Mouse (Mus musculus) heart, postnatal 14 days (tissue): ENCODE results near the gene Hpd. TPM values are rescaled to one million over a fixed set of nuclear protein-coding genes. Genes with fewer than 3 reads are reported as not detected.
A peak's percentile ranks its signal among the peaks of the same experiment; 100 is the strongest.

Experiments used
- DNase-seq, 2 experiments: peaks; one replicate each; pipeline ENCODE4 v3.0.0; 2021 to 2022
- intact Hi-C: fragments of 180-260 bp; cut with DNase I; formaldehyde crosslinking; loops from one replicate; pipeline ENCODE4 v1.15.1; 2025
- total RNA-seq, 2 experiments: library from RNA; stranded (reverse); gene quantifications; 2 replicates each; pipeline ENCODE4 v1.2.3; 2021

Gene Hpd
- total RNA-seq, 2 experiments from 2014 or later = 0.41 TPM; not detected in 1

DNA sequence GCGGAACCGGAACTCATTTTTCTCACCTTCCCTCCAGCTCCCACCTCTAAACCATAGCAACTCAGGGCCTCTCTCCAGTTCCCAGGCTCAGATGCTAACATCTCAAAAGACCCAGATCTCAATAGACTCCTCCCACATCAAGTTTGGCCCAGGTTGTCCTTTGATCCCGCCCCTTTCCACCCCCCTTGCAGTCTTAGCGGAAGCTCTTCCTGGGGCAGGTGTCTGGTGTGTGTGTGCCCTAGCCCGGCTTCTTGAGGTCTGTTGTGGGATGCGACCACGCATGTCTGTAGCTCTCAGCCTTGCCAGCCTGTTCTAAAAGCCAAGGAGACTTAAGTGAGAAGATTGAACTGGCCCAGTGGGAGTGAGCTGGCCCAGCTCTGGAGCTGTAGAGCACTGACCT is 31.9 kb downstream of the Hpd start:
- intact Hi-C loops = no loop called here
- DNase-seq = no peak

DNA sequence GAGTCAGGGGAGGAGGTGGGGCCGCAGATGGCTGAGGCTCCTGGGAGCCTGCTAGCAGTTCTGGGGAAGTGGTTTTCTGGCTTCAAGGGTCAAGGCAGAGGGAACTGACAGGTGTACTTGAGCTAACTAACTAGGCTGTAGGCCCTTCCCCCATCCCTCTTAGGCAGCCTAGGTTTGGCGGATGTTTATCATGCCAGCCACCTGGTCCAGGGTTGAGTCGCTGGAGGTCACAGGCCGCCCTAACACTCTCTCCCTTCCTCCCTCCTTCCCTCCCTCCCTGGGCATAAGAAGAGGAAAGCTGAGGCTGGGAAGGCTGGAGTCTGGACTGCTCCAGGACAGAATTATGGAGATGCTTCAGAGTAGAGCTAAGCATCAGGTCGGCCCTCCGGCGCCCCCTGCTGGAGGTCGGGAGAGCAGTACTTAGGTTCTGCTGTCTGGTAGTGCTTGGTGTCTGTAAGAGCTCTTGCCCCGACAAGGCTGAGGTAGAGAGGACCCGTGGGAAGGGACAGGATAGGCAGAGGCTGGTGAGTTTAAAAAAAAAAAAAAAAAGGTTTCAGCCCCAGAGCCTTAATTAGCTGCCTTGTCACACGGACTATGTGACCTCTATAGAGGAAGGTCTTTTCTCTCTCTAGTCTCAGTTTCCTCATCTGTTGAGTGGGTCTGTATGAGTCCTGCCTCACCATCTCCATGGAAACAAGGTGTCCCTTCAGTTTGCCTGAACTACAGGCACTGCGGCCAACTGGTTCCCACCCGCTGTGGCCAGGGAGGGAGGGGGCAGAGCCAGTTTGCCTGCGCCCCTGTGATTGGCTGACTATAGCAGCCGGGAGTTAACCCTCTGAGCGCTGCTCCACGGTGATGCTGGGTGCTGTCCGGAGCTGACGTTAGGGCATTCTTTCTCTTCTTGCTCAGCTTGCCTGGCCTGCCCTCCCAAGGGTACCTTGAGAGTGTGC is 32.8 kb downstream of the Hpd start:
- peak; percentile 93 to 96 for DNase-seq
- intact Hi-C loops = loop anchor here (1.0 to 2.0 kb wide), 2 partner anchors 16 to 33 kb away; no protein-coding TSS in a partner anchor

DNA sequence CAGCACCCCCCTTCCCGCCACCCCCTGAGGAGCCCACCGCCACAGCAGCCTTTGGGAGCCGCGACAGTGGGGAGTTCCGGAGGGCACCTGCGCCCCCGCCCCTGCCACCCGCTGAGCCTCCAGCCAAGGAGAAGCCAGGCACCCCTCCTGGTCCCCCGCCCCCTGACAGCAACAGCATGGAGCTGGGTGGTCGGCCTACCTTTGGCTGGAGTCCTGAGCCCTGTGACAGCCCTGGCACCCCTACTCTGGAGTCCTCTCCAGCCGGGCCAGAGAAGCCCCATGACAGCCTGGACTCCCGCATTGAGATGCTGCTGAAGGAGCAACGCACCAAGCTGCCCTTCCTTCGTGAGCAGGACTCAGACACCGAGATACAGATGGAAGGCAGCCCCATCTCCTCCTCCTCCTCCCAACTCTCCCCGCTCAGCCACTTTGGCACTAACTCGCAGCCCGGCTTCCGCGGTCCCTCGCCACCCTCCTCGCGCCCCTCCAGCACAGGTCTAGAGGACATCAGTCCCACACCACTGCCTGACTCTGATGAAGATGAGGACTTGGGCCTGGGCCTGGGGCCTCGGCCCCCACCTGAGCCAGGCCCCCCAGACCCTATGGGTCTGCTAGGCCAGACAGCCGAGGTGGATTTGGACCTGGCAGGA is 34.3 kb downstream of the Hpd start:
- intact Hi-C loops = loop anchor here (2.0 kb wide), 1 partner anchor 31 kb away; no protein-coding TSS in a partner anchor
- no peak for DNase-seq

DNA sequence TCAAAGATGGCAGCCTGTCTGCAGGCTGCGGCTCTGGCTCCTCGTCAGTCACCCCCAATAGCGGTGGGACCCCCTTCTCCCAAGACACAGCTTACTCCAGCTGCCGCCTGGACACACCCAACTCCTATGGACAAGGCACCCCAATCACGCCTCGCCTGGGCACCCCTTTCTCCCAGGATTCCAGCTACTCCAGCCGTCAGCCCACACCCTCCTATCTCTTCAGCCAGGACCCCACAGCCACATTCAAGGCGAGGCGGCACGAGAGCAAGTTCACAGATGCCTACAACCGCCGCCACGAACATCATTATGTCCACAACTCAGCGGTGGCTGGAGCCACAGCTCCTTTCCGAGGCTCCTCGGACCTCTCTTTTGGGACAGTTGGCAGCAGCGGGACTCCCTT is 35.0 kb downstream of the Hpd start:
- DNase-seq = no peak
- intact Hi-C loops = no loop called here

DNA sequence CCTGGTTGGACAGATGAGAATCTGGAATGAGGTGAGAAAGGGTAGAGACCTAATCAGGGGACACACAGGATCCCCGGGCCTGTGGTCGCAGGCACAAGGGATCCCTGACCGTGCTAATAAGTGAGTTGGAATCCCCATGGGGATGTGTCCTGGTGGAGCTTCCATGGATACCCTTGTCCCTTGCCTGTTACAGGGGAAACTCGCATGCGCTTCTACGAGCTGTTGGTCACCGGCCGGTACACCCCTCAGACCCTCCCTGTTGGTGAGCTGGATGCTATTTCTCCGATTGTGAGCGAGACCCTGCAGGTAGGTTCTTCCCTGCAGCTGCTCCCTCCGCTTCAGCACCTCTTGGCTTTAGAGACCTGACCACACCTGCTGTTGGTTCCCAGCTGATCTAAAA is 36.2 kb downstream of the Hpd start:
- no peak for DNase-seq
- intact Hi-C loops = no loop called here

DNA sequence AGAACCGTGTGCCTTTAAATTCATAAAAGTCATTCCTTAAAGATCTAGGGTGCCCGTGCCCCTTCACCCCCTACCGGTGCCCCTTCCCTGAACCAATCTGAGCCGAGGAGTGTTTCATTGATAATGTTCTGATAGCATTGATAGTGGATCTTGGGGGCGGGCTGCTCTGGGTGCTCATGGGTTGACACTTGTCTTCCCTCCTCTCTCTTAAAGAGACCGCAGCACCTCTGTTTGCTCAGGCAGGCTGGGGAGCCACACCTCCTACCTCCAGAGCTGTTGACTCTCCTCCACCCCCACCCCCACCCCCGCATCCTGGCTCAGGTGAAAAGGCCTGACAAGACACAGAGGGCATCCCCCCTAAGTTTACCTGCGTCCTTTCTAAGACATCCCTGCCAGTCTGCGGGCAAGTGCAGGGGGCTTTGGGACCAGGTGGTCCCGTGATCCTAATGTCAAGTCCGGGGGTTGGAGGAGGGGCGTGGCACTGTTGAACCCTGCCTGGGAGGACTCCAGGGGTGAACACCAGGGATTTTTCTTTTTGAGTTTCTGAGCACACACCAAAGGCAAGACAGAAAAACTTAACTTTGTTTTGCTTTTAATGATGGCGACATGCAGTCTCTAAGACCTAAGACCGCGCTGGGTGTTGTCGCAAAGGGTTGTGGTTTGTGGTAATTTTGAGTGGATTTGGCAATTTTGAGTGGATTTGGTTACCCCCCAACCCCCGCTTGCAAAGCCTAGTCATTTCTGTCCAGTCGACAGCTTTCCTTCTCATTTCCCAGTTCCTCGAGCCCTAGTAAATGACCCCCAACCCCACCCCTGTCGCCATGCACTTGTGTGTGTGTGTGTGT is 37.6 kb downstream of the Hpd start:
- intact Hi-C loops = no loop called here
- no peak for DNase-seq

DNA sequence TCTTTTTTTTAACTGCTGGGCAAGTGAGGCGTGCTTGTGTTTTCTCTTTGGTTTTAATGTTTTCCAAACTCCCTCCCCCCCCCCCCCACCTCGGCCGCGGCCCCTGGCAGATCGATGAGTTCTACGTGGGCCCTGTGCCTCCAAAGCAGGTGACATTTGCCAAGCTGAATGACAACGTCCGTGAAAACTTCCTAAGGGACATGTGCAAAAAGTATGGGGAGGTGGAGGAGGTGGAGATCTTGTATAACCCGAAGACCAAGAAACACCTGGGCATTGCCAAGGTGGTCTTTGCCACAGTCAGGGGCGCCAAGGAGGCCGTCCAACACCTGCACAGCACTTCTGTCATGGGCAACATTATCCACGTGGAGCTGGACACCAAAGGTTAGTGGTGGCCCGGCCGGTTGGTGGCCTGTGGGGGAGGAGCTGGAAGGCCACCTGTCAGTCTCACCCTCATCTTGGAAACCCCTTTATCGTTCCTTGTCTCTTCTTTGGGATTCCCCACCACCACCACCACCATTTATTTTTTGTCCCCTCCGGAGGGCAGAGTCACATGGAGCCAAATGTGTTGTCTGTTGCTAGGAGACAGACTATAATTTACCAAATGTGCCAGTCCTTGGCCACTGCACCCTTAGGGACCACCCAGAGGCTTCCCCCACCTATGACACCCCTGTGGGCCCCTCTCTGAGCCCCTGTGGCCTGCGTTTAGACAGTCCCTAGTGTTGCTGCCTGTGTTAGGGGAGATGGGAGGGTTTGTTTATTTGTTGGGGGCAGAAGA is 38.4 kb downstream of the Hpd start:
- DNase-seq = no peak
- intact Hi-C loops = no loop called here

DNA sequence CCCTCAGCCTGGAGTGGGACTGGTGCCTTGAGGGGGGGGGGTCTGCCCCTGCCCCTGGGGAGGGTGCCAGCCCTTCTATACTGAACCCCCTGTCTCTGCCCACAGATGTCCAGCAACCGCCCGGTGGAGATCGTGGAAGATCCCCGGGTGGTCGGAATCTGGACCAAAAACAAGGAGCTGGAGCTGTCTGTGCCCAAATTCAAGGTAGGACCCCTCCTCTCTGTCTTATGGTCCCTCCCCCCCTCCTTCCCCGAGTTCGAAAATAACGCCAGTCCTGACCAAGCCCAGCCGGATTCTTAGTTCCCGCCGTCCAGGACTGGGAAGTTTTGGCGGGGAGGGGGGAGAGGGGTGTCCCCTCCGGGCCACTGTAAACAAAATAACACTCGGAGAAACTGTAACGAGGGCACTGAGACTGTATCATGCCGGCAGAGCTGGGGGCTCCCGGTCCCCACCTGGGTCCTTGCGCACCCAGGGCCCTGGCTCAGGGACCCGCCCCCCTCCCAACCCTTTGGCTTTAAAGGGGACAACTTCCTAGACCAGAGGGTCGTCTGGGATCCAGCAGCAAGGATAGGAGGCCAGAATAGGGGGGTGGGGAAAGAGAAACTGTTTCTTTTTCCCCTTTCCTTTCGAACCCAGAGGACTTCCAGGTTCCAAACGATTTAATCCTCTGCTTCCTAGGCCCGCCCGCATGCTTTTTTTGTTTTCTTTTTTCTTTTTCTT is 39.1 kb downstream of the Hpd start:
- intact Hi-C loops = no loop called here
- DNase-seq = peak in 1 of 2 experiments; percentile 49

DNA sequence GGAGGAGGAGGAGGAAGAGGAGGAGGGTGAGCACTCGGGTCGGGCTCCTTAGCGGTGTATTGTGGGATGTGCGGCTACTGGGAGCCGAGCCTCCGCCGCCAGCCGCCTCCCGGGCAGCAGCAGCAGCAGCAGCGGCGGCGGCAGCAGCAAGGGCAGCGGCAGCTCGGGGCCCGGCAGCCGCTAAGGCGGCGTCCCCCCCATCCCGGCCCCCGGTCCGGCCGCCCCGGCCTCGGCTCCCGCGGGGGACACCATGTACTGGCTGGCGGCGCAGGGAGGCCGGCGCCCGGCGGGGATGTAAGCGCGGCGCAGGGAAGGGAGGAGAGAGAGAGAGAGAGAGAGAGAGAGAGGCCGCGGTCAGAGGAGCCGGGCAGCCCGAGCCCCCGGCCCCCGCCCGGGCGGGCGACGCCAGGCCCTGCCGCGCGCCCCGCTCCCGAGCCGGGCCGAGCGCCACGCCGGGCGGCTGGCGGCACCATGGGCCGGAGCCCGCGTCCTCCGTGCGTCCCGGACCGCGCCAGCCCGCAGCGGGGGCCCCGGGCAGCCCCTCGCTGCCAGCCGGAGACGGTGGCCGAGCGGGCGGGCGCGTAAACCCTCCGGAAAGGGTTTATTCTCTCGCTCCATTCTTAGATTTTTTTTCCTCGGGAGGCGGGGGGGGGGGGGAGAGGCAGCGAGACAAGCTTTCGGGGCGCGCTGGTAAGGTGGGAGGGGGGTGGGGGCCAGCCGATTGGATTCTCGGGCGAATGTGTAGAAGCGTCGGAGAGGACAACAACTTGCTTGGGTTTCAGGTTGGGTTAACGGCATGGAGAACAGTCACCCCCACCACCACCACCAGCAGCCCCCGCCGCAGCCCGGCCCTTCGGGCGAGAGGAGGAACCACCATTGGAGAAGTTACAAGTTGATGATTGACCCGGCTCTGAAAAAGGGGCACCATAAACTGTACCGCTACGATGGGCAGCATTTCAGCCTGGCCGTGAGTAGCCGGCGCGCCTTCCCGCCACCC is 40.1 kb downstream of the Hpd start, which contains the start of gene Setd1b:
Gene Setd1b (plus strand): TSS at position 33 of the 997 bp plus-strand sequence.
- DNase-seq = peak; percentile 67 to 71
- intact Hi-C loops = no loop called here

DNA sequence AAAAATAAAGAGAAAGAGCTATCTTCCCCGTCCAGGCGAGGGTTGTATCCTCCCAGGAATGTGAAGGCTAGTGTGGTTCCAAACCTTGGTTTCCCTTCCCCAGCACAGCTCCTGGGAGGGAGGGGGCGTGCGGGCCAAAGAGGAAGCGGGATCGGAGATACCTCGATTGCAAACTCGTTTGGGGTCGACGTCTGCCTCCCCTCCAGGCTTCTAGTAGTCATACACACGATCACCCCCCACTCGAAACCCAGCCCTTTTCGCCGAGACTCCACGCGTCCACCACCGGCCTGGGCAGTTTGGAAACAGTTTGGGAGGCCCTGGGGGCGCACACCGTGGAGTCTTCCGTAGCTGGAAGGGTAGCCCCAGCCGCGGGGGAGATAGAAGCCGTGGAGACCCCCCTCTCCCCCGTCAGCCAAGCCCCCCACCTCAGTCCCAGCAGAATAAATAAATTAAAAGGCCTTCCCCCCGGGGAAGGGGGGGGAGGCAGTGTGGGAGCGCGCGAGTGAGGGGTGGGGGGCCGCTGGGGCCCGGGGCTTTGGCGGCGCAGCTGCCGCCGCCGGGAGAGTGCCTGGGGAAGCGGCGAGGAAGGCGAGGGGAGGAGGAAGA is 40.9 kb downstream of the Hpd start:
- intact Hi-C loops = no loop called here
- DNase-seq = peak; percentile 61 to 69

DNA sequence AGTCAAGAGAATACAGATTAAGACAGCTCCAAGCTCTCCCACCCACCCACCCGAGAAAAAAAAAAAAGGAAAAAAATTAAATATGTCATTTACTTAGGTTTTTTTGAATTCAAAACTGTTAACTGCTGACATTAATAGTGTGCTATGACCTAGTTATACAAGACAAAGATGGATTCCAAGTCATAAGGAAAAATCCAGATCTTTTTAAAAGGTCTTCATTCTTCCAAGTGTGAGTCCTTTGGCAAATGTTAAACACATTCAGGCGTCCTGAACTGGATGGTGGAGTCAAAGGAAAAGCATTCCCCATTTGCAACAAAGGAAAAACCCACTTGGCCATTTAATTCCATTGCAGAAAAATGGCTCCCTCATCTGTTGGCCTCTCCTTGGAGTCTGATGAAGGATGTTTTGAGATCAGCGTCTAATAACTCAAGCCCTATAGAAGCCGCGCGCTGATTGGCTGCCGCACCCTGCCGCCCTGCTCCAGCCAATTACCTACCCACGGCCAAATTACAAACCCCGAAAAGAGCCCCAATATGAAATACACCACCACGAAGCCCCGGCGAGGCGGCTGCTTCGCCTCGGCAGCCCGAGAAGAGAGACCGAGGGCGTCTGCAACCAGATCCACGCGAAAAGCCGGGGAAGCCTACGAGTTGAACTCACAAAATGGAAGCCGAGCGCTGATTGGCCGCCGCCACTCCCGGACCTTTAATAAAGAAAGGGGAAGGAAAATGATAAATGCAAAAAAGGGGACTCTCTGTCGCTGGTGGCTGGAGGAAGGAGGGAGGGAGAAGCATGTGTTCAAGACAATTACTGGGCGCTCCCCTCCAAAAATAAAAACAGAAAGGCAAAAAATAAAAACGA is 41.6 kb downstream of the Hpd start:
- intact Hi-C loops = no loop called here
- peak; percentile 89 to 91 for DNase-seq

DNA sequence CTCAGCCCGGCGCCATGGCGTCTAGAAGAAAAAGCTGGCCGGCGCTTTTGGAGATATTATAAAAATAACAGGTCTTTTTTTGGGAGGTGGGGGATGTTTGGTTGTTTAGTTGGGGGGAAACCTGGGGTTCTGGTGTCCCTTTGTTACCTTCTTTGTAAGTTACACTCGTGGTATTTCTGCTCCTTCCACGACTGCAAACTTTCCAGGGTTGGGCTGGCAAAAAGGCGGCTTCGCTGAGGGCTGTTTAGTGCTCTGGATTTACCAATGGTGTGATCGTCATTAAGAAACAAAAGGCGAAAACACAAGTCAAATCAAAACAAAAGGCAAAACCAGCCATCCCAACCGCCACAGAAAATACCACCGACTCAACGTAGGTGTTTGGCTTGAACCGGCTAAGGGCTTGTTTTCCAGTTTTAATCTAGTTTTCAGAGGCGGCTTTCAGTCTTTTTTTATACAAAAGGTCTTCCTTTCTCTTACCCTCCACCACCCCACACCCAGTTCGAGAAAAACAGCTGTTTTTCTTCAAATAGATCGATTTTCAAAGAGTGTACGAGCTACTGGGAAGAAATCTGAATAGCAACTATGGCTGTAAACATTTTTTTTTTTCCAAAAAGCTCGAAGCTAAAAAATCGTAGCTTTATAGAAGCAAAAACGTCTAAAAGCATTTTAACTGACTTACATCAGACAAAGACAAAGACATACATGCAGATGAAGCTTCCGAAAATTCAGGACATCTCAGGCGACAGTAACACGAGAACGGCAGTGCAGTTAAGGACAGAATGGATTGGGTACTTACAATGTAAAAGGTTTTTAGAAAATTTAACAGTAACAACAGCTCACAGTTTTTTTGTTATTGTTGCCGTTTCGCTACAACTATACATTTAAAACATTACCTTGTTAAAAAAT is 42.6 kb downstream of the Hpd start:
- intact Hi-C loops = no loop called here
- DNase-seq = peak in 1 of 2 experiments; percentile 45

DNA sequence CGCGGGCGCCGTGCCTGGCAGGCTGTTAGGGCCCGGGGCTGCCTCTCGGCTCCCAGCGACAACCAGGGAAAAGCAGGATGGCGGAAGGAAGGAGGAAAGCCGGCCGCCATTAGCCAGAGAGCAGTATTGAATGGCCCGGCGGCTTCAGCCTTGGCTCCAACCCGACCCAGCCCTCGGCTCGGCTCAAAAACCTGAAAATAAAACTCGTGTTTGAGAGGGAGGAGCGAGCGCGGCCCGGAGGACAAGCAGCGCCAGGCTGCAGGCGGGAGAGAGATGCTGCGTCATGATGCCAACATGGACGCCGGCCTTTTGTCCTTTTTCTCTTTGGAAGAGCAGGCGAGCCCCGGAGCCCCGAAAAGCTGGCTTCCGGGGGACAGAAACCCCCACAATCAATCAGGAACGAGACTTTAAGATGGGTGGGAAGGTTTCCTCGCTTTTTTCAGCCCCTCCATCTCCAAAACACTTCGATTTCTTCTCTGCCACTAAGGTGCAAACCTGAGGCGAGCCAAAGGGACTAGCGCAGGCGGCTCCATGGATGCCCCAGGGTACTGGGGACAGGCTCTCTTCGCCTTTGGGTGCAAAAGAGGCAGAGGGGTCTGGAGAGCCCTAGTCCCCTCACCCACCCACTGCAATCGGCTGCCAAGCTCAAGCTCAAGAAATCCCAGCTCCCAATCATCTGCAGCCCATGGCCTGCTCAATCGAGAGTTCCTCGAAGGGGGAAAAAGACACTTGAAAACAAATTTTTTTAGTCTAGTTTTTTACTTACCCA is 43.4 kb downstream of the Hpd start:
- DNase-seq = peak; percentile 83 to 86
- intact Hi-C loops = no loop called here

DNA sequence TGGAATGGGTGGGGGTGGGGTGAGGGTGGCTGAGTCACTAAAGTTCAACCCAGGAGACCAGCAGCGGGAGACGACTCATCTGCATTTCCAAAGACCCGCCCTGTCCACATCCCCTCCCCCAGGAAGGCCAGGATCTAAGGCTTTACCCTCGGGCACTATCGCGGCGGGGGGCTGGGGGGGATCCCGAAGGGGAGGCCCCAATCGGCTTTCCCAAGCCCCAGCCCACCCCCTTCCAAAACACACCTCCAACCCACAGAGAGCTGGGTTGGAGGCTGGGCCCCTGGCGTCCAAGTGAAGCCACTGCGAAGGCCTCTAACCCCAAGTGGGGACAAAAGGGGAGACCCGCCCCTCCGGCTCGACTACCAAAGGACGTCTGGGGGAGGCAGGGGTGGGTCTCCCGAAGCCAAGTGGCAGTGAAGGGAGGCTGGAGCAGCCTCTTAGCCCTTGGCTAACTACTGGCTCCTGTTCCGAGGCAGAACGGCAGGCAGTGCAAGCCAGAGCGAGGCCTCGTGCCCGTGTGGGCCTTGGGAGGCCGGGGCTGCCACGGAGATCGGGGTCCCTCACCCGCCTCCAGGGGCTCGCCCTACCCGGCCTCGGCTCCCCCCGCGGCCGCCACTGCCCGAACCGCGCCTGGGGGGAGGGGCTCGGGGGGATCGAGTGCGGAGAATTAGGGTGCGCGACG is 44.2 kb downstream of the Hpd start:
- intact Hi-C loops = no loop called here
- peak; percentile 78 to 79 for DNase-seq
